Mouse (Mus musculus): Measurements from ENCODE around the gene Slc2a4. TPM values are rescaled to one million over a fixed set of nuclear protein-coding genes. Genes with fewer than 3 reads are reported as not detected.
"Not testable (repeated sequence)": the region's sequence is repeated elsewhere in the genome, so short reads cannot be mapped to it uniquely, and the experiment has no call there.

Gene Slc2a4
- total RNA-seq, 2 experiments from 2014 or later: 1.8 TPM

GRCm38 (mm10) chr11:69970222-69970621 is 22.2 kb upstream of the Slc2a4 start:
- DNase-seq: no peak

DNA sequence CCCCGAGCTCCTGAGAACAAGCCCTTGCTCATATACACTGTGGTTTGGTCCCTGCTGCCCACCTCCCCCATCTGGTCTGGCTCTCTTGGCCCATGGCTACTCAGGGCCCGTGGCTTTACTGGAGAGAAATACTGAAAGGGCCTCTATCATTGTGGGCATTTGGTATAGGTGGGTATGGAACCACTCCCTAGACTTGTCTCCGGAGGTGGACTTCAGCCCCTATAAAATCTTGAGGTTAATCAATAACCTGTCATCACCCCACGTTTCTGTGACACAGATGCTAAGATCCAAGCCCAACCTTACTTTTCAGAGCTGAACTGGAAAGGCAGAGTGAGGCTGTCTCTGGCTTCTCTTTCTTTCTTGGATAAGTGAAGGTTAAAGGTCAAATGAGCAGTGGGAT is 20.8 kb upstream of the Slc2a4 start:
- DNase-seq: no peak

DNA sequence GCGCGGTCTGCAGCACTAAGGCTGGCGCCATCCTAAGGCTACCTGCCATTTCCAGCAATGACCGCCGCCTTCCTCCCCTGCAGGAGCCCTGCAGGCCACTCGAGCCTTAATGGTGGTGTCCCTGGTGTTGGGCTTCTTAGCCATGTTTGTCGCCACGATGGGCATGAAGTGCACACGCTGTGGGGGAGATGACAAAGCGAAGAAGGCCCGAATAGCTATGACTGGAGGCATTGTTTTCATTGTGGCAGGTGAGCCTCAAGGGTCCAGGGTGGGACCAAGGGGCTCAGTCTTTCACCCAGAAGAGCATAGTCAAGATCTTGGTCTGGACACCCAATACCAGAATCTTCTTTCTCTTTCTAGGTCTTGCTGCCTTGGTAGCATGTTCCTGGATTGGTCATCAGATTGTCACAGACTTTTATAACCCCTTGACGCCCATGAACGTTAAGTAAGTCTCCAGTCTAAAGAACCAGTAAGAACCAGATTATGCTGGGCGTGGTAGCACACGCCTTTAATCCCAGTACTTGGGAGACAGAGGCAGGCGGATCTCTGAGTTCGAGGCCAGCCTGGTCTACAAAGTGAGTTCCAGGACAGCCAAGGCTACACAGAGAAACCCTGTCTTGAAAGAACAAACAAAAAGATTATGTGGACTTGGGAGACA is 19.0 kb upstream of the Slc2a4 start:
- no peak for DNase-seq

DNA sequence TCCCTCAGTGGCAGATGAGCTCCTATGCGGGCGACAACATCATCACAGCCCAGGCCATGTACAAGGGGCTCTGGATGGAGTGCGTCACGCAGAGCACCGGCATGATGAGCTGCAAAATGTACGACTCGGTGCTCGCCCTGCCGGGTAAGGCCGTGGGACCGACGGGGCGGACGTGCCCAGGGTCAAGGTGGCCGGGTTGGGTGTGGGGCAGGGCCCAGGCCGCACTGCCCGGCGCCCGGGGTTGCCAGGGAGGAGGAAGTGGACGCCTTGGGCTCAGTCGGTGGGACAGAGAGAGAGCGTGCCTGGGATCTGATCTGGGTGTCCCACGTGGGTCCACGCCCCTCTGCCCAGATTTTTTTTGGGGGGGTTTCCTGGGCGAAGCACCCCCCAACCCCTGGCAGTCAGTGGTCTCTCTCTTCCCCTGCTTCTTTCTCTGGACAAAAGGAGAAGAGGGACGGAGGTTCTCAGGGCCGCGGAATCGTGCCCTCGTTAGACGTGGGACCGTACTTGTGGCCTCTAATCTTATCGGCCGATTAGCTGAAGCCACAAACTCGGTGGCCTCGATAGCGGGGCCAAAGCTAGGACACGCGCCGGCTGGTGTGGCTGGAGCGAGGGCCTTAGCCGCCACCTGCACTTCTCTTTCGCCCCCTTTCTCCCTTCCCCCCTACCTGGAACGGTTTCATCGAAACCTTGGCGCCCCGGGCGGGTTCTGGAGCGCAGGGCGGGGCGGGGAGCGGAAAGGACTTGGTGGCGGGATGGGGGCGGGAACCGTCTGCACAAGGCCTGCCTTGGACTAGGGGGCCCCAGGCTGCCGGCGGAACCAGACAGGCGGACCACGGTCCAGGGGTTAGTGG is 18.2 kb upstream of the Slc2a4 start:
- DNase-seq: no peak

- no peak for DNase-seq
Measured at GRCm38 (mm10) chr11:69965271-69966005, 17.4 kb upstream of the Slc2a4 start.

GRCm38 (mm10) chr11:69964650-69965270 is 16.8 kb upstream of the Slc2a4 start, which contains the start of gene Cldn7:
Cldn7 (plus strand) TSS chr11:69964779.
- no peak for DNase-seq

GRCm38 (mm10) chr11:69961841-69962240 is 13.9 kb upstream of the Slc2a4 start:
- DNase-seq: no peak

- DNase-seq: no peak
Measured at GRCm38 (mm10) chr11:69960616-69961015, 12.6 kb upstream of the Slc2a4 start.

GRCm38 (mm10) chr11:69956218-69956617 is 8.2 kb upstream of the Slc2a4 start:
- no peak for DNase-seq

DNA sequence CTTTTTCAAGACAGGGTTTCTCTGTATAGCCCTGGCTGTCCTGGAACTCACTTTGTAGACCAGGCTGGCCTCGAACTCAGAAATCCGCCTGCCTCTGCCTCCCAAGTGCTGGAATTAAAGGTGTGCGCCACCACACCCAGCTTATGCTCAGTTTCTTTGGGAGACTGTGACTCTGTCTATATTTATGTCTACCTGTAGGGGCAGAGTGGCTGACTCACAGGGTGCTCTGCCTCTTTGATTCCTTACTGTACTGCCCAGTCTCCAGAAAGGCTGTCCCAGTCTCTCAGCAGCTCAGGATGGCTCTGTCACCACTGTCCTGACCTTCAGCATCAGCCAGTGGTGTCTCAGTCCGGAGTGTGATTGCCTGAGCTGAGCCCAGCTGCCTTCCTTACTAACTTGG is 7.6 kb upstream of the Slc2a4 start:
- not testable (repeated sequence) for DNase-seq

- no peak for DNase-seq
Measured at GRCm38 (mm10) chr11:69953267-69953915, 5.4 kb upstream of the Slc2a4 start.

GRCm38 (mm10) chr11:69952274-69952673 is 4.3 kb upstream of the Slc2a4 start:
- DNase-seq: no peak

DNA sequence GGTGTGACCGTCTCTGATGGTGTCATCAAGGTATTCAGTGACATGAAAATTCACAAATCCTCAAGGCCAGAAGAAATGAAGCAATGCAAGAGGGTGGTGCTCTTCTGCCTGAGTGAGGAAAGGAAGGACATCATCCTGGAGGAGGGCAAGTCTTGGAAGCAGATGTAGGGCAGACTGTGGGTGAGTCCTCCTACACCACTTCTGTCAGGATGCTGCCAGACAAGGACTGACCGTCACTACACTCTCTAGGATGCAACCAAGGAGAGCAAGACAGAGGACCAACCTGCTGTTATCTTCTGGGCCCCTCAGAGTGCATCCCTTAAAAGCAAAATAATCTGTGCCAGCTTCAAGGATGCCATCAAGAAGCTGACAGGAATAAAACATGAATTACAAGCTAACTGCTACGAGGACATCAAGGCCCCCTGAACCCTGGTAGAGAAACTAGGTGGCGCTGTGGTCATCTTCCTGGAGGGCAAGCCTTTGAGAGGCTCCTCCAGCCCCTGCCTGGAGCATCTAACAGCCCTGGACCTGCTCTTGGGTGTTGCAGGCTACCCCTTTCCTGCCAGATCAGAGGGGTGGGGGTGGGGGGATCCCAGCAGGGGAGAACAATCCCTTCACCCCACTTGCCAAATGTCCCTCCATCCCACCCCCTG is 2.9 kb upstream of the Slc2a4 start:
- no peak for DNase-seq

- DNase-seq: peak; percentile 55 to 62
Measured at GRCm38 (mm10) chr11:69948763-69949150, 769 bp upstream of the Slc2a4 start.

DNA sequence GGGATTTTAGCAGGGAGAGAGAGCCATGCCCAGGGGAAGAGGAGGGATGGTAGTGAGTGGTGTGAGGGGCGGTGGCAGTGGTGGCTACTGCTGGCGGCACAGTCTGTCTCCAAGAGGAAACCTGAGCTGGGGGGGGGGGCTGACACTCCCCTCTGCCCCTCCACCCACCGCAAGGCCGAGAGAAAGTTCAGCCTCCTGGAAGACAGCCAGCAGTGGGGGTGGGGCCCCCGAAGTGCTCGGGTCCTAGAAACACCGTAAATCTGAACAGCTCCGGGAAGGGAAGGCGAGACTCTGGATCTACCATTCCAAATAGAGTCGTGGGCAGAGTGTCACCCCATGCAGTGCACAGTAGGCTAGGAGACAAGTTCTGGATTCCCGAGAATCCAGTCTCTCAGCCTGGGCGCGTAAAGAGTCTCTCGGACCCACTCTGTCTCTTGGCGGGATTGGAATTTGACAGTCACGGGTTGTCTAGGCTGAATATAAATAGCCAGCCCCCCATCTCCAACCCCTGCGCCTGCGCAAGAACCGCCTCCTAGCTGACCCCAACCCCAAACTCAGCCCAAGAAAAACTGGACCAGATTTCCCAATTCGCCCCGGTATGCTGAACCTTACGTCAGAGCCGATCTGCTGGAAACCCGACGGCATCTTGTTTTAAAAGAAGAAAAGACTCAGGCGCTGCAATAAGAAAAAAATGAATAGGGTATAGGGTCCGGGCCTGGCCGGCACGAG is 487 bp downstream of the Slc2a4 start:
- no peak for DNase-seq

DNA sequence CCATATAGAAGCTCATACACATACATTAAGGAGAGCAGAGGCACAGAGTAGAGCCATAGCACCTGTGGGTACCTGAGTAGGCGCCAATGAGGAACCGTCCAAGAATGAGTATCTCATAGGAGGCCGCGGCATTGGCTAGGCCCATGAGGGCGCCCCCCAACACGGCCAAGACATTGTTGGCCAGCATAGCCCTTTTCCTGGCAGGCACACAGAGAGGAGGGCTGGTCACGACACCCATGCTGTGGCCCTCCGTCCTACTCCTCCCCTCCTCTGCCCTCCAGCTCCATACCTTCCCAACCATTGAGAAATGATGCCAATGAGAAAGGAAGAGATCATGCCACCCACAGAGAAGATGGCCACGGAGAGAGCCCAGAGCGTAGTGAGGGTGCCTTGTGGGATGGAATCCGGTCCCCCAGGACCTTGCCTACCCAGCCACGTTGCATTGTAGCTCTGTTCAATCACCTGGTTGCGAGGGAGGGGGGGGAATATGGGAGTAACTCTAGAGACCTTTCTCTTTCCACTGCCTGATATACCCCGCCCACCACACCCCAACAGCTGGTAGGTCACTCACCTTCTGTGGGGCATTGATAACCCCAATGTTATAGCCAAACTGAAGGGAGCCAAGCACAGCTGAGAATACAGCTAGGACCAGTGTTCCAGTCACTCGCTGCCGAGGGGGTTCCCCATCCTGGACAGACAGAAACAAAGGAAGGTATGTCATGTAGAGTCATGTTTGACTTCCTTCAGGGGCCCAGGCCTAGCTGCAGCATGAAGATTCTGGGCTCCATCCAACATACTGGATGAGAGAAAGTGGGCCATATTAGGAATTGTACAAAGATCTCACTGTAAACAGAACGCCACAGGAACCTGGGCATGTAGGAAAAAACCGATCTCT is 1.7 kb downstream of the Slc2a4 start:
- DNase-seq: no peak

DNA sequence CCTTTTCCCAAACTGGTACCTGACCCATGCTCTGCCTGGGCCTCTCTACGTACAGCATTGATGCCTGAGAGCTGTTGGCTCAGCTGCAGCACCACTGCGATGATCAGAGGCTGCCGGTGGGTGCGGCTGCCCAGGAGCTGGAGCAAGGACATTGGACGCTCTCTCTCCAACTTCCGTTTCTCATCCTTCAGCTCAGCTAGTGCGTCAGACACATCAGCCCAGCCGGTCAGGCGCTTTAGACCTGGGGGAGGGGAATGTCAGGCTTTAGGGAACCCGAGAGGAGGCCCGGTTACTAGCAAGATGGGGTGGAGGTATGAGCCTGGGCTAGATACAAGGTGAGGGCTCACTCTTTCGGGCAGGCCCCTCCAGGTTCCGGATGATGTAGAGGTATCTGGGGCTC is 2.8 kb downstream of the Slc2a4 start:
- no peak for DNase-seq

GRCm38 (mm10) chr11:69940962-69941361 is 7.0 kb downstream of the Slc2a4 start:
- DNase-seq: no peak

GRCm38 (mm10) chr11:69939731-69940130 is 8.3 kb downstream of the Slc2a4 start:
- no peak for DNase-seq

GRCm38 (mm10) chr11:69939181-69939580 is 8.8 kb downstream of the Slc2a4 start:
- DNase-seq: no peak

Measured in layer of hippocampus, postnatal 36 days (tissue).